Mouse (Mus musculus): ENCODE results near the gene Nepn.

Gene Nepn

GRCm38 (mm10) chr10:52407526-52407925, 18.8 kb downstream of the Nepn start:
- no peak for DNase-seq

- DNase-seq, result no peak
These were observed 26.2 kb downstream of the Nepn start for GRCm38 (mm10) chr10:52415020-52415419.

GRCm38 (mm10) chr10:52416458-52416857, 27.7 kb downstream of the Nepn start:
- no peak for DNase-seq

- DNase-seq, result peak; percentile 98
These were observed 28.7 kb downstream of the Nepn start, which contains the start of gene Nus1 for GRCm38 (mm10) chr10:52417299-52417997. Gene Nus1 (plus strand): TSS chr10:52417547.

- no peak for DNase-seq
These were observed 29.5 kb downstream of the Nepn start for GRCm38 (mm10) chr10:52417998-52418860.

- no peak for DNase-seq
These were observed 30.2 kb downstream of the Nepn start for GRCm38 (mm10) chr10:52418931-52419330.

- no peak for DNase-seq
These were observed 30.6 kb downstream of the Nepn start for GRCm38 (mm10) chr10:52419402-52419801.

GRCm38 (mm10) chr10:52420526-52420925, 31.8 kb downstream of the Nepn start:
- no peak for DNase-seq

GRCm38 (mm10) chr10:52421716-52422115, 32.9 kb downstream of the Nepn start:
- DNase-seq, result no peak

- no peak for DNase-seq
These were observed 34.3 kb downstream of the Nepn start for GRCm38 (mm10) chr10:52423097-52423496.

- DNase-seq, result no peak
These were observed 37.7 kb downstream of the Nepn start for GRCm38 (mm10) chr10:52426314-52426980.

- DNase-seq, result no peak
These were observed 39.1 kb downstream of the Nepn start for GRCm38 (mm10) chr10:52427634-52428415.

GRCm38 (mm10) chr10:52430953-52431352, 42.2 kb downstream of the Nepn start:
- DNase-seq, result no peak

GRCm38 (mm10) chr10:52434836-52435235, 46.1 kb downstream of the Nepn start:
- no peak for DNase-seq

Data from right cerebral cortex, postnatal 14 days (tissue).